Mouse (Mus musculus): ENCODE data around the gene Fate1. TPM values are rescaled to one million over a fixed set of nuclear protein-coding genes. Genes with fewer than 3 reads are reported as not detected.
"Not testable (repeated sequence)": the region's sequence is repeated elsewhere in the genome, so short reads cannot be mapped to it uniquely, and the experiment has no call there.

Fate1 gene
- total RNA-seq (2021), result not detected
- long read RNA-seq, experiment 1, result 0 reads
- long read RNA-seq, experiment 2, partial matches to known transcripts, result 0 of 1 reads
- long read RNA-seq, experiment 2, other reads (novel, unspliced or antisense), result 1 of 1 reads

DNA sequence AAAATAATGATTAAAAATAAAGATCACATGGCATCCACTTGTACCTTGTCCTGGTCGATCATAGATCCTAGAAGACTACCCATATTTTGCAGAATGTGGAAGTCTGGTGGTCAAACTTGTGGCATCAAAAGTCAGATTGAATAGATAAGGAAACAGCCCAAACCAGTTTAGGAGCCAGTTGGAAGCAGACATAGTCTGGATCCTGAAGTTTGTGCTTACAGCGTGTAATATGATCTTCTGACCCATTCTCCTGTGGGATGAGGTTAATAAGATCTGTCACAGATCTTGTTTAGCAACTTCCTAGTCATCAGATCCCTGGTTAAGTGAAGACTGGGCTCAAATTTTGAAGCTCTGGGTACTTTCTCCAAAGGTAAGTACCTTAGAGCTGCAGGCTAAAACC lies at the start of gene Fate1:
Gene Fate1 (plus strand): TSS at position 301 of the 400 bp plus-strand sequence.
- DNase-seq (ENCODE audit: low spot score in 2 of 2), result no peak
- intact Hi-C loops (cut with DNase I), result no loop called here

DNA sequence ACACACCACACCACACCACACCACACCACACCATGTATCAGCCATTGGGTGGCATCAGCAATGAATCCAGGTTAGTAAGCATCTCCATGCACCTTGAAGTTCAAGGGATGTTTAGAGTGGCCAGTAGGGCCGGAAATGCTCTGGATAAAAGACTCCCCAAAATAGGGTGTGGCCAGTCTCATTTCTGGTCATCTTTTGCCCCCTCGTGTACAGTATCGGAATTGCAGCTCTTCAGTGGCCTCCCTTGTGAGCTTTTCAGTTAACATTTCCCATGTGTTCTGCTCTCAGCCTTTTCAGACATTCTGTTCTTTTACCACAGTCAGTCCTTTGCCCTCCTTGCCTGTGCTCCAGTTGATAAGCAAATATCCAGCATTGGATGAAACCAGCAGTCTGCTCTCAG lies 26.2 kb upstream of the Fate1 start:
- peak; percentile 37 to 38 for DNase-seq (ENCODE audit: low spot score in 2 of 2)
- intact Hi-C loops (cut with DNase I), result loop anchor here (2.0 kb wide), 1 partner anchor 298 kb away; no protein-coding TSS in a partner anchor

DNA sequence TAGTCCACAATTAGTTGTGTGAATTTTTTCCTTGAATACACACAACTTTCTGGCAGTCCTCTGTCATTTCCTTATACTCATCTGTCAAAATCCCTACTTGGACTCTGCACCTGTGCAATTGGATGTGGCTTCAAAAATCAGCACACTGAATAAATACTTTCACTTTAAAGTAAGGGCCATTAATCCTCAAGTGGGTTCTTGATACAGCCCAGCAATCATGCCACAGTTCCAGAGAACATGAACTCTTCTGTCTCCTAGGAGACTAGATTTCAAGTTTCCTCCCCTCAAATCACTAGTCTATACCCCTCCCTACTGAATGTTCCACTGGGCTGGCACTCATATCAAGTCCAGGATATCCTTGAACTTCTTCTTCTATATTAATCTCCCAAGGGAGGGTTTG lies 14.4 kb upstream of the Fate1 start:
- no peak for DNase-seq (ENCODE audit: low spot score in 2 of 2)
- intact Hi-C loops (cut with DNase I), result no loop called here

DNA sequence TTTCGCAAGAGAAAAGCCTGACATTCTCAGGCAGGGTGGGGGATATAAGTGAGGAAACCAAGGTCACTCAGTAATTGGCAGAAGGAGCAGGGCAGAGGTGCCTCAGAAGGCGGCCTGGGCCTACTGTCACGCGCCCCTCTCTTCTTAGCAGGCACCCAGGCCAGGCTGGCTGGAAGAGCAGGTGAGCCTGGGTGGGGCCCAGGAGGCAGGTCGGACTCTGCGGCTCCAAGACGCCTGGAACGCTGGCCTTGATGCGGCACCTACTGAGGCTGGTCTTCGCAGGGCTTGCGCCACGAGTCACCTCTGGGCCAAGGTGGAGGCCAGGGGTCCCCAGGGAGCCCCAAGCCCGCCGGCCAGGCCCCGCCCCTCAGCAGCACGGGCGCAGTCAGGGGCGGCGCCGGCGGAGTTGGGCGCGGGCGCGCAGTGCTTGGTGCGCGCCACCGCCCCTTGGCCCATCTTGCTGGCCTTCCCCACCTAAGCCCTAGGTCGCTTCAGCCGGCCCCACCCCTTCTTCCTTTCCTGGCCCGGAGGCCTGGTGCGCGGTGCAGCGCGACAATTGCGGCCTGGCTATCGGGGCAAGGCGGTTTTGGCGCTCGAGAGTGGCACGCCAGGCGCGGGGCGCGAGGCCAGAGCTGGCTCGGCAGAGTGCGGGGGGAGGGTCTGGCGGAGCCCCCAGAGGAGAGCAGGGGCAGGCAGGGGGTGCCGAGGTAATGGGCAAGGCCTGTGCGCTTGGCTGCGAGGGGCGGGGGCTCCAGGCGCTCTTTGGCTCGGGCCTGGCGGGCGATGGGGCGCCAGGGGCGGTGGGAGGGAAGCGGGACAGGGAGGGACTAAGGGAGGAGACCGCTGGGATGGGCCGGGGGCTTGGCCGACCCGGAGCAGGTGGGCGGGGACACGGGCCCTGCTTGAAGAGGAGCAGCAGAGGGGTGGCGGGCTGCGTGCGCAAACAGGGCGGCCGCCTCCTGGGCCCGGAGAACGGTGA lies 10.4 kb upstream of the Fate1 start, which contains the start of gene Prrg3:
Gene Prrg3 (plus strand): TSS at position 552 of the 979 bp plus-strand sequence.
- intact Hi-C loops (cut with DNase I), result no loop called here
- DNase-seq (ENCODE audit: low spot score in 2 of 2), result peak in 1 of 2 experiments; percentile 12

DNA sequence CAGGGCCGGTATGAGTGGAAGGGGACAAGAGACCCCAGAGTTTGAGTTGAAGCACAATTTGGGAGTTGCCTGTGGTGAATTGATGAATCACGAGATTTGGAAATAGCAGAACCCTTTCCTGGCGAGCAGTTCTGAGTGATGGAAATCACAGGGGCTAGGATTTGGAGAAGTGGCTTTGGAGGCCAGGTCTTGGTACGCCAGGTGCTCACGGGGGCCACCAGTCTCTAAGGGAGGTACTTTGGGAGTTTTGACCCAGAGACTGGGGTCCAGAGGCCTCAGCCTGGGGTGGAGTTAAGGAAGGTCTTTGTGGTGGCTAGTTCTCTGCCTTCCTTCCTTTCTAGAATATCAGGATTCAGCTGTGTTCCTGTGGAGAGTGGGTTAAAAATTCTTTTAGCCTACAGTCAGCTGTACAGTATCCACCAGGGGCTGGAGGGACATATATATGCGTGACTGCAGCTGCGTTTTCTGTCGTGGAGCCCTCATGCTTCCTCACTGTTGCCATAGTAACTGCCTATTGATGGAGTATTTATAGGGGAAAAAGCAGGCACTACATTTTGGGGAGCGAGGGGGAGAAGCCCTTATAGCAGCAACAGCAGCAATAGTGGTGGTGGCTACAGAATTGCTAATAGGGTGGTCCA lies 9.4 kb upstream of the Fate1 start:
- intact Hi-C loops (cut with DNase I), result no loop called here
- DNase-seq (ENCODE audit: low spot score in 2 of 2), result peak; percentile 11 to 43

DNA sequence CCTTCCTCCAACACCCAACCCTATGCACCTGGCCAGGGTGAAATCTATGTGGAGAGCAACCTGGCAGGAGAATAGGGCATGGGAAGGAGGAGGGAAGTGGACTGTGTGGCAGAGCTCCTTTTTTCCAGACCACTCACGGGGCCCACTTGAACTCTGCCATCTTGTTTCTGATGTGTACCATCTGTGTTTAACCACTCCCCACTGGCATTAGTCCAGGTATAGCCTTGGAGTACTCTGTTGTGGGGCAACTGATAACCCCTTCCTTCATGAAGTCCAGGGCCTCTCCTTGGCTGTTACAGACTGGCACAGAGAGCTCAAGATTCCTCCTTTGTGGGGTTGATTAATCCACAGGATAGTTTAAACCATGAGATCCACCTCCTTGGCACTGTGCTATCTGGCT lies 4.6 kb upstream of the Fate1 start:
- no peak for DNase-seq (ENCODE audit: low spot score in 2 of 2)
- intact Hi-C loops (cut with DNase I), result no loop called here

DNA sequence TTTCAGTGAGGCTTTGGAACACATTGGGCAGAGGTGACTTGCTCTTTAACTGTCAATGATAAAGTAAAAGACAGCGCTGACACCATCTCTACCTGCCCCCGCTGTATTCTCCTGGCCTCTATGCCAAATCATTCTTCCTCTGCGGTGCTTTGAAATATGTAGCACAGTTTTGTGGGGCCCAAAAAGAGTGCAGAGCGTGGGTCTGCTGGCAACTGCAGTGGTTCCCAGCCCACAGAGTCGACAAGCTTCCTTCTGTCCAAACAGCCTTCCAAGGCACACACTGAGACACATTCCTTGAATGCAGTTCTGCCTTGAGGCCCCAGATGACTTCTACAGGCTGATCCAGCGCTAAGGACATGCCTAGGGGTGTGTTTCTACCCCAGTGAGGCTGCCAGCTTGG lies 4.0 kb upstream of the Fate1 start:
- intact Hi-C loops (cut with DNase I), result no loop called here

DNA sequence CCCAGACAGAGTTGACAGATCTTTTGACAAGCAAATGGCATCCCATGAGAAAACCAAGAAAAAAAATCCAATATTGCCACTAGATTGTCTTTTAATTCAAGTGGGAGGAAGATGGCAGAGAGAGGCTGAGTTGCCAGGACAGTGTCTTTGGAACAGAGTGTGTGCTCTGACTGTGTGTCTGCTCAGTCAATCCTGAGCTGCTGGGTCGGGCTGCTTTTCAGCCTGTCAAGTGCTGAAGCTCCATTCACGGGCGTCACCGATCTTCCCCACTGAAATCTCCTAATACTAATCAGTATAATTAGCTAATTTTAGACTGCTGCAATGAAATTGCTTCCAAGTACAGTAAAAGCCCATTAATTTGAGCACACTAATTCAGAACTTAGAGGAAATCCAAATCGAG lies 1.5 kb upstream of the Fate1 start:
- no peak for DNase-seq (ENCODE audit: low spot score in 2 of 2)
- intact Hi-C loops (cut with DNase I), result no loop called here

More for the DNA sequence above, 4.0 kb upstream of the Fate1 start:
- DNase-seq (ENCODE audit: low spot score in 2 of 2), result peak; percentile 18 to 38

DNA sequence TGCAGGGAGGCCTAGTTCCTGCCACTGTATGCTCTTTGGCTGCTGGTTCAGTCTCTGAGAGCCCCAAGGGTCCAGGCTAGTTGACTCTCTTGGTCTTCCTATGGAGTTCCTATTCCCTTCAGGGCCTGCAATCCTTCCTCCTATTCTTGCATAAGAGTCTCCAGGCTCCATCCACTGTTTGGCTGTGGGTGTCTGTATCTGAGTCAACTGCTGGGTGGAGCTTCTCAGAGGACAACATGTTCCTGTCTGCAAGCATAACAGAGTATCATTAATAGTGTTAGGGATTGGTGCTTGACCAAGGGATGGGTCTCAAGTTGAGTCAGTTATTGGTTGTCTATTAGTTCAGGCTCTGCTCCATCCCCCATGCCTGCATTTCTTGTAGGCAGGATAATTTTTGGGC lies 4.9 kb downstream of the Fate1 start:
- not testable (repeated sequence) for DNase-seq (ENCODE audit: low spot score in 2 of 2)

DNA sequence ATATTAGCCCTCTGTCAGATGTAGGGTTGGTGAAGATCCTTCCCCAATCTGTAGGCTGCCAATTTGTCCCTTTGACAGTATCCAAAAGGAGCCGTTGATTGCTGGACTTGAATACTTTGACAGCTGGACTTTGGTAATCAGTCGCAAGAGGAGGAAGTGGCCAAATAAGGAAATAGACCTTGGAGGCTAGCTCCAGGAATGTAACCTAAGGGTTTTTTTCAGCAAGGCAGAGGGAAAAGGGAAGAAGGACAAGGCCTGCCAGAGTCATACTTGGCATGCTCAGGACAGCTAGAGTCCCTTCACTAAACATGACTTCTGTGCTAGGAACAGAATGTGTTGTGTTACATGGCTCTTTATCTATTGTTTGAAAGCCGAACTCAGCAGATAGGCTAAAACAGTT lies 7.7 kb downstream of the Fate1 start:
- DNase-seq (ENCODE audit: low spot score in 2 of 2), result no peak
- intact Hi-C loops (cut with DNase I), result no loop called here

More for the DNA sequence above, 4.9 kb downstream of the Fate1 start:
- intact Hi-C loops (cut with DNase I), result not testable (repeated sequence)

DNA sequence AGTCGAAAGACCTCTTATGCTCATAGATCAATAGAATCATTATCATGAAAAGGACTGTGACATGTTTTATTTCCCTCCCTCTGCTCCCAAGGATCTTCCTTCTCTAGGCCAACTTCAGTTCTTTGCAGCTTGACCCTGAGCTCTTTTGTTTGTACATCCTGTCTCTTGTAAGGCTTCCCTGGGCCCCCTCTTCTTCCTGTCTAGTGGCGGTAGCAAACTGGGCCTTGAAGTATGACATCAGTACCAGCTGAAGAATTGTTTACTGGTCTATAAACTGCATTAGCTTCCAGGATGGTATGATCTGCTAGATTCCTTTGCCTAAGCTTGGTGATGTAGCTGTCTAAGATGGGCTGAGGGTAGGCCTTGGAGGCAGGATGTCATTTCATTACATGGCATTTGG lies 8.5 kb downstream of the Fate1 start:
- intact Hi-C loops (cut with DNase I), result no loop called here

DNA sequence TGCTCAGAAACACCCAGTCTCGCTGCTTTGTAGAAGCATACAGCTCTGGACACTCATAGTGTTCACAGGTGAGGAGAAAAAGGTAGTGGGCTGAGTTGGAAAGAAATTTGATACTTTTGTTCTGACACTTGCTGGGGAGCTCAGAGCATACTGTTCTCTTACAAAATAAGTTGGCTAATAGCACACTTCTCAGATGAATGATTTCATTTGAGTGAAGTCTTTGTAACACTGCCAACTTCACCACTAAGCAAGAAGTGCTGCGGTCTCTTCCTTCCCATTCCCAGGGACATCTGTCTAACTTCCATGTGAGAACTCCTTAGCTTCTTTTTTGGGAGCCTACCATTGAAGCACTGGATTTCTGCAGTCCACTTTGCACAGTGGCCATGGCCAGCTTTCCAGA lies 10.4 kb downstream of the Fate1 start:
- intact Hi-C loops (cut with DNase I), result no loop called here
- no peak for DNase-seq (ENCODE audit: low spot score in 2 of 2)

More for the DNA sequence above, 8.5 kb downstream of the Fate1 start:
- DNase-seq (ENCODE audit: low spot score in 2 of 2), result no peak

DNA sequence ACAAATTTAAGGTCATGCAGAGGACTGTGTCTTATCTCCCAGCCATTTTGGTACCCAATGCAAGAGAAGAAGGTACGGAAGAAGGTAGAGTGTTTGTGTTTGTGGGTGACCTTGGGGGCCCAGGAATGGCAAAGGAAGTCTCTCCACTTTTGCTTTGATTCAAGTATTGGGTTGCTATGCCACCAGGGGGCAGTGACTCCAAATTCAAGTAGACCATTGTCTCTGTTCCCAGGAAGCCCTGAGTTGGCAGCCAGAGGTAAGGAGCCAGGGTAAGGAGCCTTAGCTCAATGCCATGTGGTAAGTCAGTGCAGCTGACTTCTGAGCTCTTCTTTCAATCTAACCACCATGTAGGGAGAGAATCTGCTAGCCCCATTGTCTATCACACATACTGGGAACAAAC lies 11.0 kb downstream of the Fate1 start:
- peak in 1 of 2 experiments; percentile 9 for DNase-seq (ENCODE audit: low spot score in 2 of 2)
- intact Hi-C loops (cut with DNase I), result no loop called here

DNA sequence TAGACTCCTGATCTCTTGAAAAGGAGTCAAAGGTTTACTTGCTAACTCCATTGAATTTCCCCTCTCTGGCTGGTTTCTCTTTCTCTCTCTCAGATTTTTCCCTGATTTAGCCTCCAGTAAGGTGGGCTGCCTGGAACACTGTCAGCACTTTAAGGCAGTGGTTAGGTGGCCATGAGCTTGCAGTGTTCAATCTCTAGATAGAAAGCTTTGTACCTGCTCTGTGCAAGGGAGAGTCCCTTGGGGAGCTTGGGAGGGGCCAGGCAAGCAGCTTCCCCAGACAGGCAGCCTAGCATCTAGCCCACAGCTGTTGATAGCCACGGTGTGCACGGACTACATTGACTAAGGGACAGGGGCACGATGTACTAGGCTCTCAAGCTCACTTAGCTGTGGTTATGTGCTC lies 18.8 kb downstream of the Fate1 start, which contains the start of gene Cnga2:
Gene Cnga2 (plus strand): TSS at position 301 of the 400 bp plus-strand sequence.
- intact Hi-C loops (cut with DNase I), result no loop called here
- DNase-seq (ENCODE audit: low spot score in 2 of 2), result no peak

DNA sequence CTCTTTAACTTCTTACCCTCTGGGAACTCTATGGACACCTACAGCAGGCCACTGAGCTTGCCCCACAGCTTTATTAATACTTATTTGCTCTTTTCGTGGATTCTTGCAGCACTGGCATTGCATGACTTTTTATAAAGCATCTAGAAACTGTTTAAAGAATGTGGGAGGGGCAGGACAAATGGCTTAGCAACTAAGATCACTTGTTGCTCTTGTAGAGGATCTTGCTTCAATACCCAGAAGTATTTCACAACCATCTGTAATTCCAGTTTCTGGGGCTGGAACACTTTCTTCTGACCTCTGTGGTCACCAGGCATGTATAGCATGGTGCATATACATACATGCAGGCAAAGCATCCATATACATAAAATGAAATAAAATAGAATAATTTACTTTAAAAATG lies 23.2 kb downstream of the Fate1 start:
- DNase-seq (ENCODE audit: low spot score in 2 of 2), result no peak
- intact Hi-C loops (cut with DNase I), result no loop called here

DNA sequence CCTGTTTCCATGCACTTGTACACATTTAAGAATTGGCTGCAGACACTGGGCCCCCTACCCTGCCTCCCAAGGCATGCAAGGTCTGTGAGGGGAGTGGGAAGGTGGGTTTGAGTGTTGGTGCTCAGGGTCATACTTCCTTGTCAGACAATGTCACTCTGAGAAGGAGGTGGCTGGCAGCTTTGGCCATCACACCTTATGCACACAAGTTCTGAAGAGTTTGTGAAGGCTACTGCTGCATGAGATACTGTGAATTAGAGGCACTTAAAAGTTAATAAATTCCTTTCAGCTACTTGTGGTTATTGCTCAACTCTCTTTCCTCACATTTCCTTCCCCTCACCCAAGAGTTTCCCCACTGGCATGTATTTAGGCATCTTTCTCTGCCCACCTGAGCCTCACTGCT lies 37.1 kb downstream of the Fate1 start:
- DNase-seq (ENCODE audit: low spot score in 2 of 2), result no peak
- intact Hi-C loops (cut with DNase I), result loop anchor here (5.0 kb wide), 1 partner anchor 812 kb away; no protein-coding TSS in a partner anchor

DNA sequence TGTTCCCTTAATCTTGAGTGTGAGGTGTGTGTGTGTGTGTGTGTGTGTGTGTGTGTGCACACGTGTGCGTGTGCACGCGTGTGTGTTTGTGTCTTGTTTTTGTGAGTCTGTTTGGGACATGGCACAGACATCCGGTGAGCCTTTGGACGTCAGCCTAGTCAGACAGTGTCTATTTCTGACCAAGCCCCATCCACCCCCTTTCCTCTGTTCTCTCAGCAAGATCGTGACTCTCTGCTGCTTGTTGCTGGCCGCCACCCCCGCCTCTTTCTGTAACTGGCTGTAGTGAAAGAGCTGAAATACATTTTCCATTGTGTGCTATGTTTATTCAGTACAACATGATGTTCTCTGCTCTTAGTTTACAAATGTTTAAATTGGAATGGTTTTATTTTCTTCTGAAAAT lies 39.5 kb downstream of the Fate1 start:
- DNase-seq (ENCODE audit: low spot score in 2 of 2), result peak; percentile 39 to 66
- intact Hi-C loops (cut with DNase I), result loop anchor here (5.0 kb wide), 1 partner anchor 810 kb away; no protein-coding TSS in a partner anchor

DNA sequence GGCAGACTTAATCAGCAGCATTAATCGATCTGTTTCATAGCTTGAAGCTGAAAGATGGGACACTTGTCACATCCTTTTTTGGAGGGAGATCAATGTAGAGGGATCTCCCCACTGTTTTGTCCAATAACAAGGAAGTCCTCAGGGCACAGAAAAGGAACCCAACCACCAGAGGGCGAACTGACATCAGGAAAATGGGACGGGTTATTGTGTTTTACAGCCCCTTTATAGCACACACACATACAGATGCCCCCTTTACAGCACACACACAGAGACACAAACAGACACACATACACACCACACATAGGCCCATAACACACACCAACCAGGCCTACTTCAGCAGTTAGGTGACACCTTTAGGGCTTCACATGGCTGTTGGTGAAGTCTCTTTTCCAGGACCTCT lies 40.0 kb downstream of the Fate1 start:
- intact Hi-C loops (cut with DNase I), result loop anchor here (5.0 kb wide), 1 partner anchor 809 kb away; no protein-coding TSS in a partner anchor
- DNase-seq (ENCODE audit: low spot score in 2 of 2), result peak; percentile 43 to 51

DNA sequence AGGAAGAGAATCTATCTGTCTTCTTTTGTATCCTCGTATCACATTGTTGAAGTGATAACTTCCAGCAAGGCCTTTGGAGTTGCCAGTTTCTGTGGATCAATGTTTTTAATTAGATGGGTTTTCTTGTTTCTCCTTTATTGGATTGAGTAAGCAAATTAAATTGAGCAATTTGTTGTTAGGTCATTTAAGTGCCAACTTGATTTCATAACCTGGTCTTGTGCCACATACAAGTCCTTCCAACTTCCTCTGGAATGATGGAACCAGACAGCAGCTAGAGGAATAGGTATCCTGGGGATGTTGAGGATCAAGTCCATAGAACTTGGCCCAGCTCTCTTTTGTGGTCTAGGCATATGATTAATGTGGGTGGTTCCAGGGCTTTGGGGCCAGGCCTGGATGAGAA lies 49.5 kb downstream of the Fate1 start:
- no peak for DNase-seq (ENCODE audit: low spot score in 2 of 2)
- intact Hi-C loops (cut with DNase I), result no loop called here
